Mouse (Mus musculus) retina, postnatal 7 days (tissue): ENCODE measurements around the gene Rab31.

Source experiments
- DNase-seq: peaks from one replicate; pipeline ENCODE4 v3.0.0-alpha.2; 2012; ENCODE audit warnings: low read depth, low spot score

Gene Rab31

DNA sequence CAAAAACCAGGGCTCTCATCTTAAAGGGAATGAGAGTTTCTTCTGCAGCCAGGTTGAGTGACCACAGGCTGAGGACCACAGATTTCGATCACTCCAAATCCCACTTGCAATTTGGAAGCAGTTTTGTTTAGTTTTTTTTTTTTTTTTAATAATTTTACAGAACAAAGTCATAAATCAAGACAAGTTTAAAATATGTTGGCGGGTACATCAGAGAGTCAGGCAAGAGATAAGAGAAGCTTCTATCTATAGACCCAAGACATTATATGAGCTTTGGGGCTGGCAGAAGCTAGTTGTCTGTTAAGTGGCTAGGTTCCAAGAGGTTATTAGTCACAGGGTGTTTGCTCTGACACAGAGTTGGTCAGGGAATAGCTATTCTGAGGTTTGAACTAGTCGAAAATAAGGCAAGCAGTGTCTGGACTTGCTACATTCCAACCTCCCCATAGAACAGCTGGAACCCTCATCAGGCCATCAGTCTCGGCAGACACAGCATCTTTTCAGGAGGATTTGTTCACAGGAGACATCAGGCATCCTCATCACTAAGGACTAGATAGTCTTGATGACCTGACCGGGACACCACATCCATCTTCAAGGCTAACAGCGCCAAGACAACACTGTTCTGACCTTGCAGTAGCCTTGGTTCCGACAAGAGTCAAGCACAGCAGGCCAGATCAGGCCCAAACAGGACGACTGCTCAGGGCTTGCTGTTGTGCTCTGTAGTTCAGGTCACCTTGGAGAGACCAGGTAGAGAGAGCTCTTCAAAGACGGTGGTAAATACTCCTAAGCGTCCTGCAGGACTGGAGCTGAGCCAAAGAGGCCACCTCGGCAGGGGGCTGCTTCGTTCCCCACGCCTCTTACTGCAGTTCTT is 68.8 kb downstream of the Rab31 start:
- no peak for DNase-seq

DNA sequence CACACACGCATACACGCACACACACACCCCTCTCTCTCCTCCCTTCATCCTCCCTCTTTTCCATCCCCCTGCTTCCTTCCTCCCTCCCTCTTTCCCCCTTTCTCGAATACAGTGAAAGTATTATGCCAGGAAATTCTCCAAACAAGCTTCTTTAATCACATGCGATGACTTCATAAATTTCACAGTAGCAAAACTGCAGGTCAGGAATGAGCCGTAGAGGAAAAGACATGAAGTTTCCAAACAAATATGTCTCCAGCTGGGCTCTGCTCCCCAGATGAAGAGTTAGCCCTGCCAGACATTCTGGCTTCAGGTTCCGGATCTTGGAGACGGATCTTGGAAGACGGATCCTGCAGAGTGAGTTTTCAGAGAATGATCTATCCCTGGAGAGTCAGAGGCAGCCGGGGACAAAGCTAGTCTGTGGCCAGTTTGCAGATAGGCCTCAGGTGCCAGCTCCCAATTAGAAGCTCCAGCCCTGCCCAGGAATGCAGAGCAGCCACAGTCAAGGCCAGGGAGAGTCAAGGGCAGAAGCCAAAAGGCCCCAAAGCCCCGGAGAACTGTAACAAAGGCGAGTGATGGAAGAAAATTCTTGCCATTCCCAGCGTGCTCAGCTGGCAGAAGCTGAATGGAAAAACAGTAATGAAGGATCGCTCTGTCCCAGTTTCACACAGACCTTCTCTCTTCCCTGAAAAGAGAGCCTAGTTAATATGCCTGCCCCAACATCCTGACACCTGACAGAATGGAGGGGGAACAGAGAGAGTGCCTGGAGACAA is 70.6 kb downstream of the Rab31 start:
- no peak for DNase-seq

DNA sequence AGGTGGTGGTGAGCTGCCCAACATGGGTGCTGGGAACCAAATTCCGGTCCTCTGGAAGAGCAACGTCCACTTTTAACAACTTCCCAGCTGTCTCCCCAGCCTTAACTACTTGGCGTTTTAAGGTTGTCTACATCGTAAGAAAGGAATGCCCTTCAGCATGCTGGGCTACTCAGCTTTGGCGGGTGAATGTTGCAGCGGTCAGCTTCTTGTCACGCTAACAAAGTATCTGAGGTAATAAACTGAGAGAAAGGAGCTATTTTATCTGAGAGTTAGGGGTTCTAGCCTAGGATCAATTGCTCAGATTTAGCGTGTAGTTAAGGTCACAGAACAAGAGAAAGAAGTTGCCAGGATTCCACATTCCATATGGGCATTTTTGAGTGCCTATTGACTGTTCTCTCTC is 71.2 kb downstream of the Rab31 start:
- DNase-seq, result no peak

DNA sequence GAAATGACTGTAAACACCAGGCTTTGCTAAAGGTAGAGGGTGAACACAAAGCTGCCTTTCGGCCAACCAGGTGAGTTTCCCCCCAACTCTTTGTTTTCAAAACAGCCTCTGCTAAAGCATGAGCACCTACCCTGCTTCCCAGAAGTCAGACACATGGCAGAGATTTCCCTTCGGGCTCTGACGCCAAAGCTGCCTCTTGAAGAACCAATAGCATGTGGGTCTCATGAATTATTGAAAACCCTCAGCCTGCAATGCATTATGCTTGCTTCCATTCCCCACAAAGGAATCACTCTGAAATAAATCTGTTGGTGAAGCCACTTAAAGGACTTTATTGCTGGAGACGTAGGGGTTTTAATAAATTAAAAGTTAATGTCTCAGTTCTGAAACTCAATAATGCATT is 72.5 kb downstream of the Rab31 start:
- no peak for DNase-seq

GRCm38 (mm10) chr17:65697791-65698463 is 74.6 kb downstream of the Rab31 start:
- no peak for DNase-seq

DNA sequence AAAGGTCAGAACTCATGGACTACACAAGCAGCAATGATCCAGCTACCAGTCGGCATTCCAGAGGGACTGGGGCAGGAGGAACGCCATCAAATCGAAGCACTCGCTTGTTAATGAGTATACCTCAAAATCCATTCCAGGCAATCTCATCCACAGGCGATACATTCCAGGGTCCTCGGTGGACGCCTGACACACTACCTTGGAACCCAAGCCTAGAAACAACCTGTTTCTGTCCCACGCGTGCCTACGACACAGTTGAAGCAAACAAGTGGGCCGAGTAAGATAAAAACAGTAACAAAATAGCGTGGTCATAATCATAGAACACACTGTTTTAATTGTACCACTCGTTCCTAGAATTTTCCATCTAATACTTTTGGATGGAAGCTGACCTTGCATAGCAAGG is 75.6 kb downstream of the Rab31 start:
- no peak for DNase-seq

- DNase-seq, result no peak
Observed at GRCm38 (mm10) chr17:65692276-65692675, 80.3 kb downstream of the Rab31 start.

GRCm38 (mm10) chr17:65683731-65684130 is 88.8 kb downstream of the Rab31 start:
- DNase-seq, result no peak

GRCm38 (mm10) chr17:65683316-65683715 is 89.2 kb downstream of the Rab31 start:
- no peak for DNase-seq

DNA sequence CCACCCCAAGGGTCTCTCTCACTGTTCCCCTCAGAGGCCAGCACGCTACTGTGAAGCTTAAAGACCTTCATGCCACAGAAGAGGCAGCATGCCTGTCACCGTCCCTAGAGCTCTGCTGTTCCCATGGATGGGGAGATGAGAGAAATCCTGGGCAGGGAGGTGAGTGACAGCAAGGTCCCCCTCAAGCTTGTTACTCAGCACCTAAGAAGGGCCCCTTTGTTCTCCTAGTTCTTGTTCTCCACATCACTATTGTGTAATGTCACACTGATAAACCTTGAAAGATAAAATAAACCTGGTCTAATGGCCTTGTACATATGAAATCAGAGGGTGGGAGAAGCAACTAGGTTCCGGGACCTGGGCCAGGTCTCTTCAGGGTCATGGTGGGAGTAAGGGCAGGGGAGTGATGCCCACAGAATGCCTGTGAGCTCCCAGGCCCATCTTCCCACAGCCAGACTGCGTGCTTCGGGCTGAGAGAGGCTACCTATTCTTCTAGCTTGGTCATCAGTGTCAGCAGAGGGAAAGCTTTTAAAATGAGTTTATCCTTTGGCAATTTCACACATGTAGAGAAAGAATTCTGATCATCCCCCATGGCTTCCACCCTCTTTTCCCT is 90.4 kb downstream of the Rab31 start:
- DNase-seq, result no peak

GRCm38 (mm10) chr17:65681516-65681915 is 91.0 kb downstream of the Rab31 start:
- DNase-seq, result no peak

GRCm38 (mm10) chr17:65680801-65681412 is 91.6 kb downstream of the Rab31 start:
- DNase-seq, result no peak

DNA sequence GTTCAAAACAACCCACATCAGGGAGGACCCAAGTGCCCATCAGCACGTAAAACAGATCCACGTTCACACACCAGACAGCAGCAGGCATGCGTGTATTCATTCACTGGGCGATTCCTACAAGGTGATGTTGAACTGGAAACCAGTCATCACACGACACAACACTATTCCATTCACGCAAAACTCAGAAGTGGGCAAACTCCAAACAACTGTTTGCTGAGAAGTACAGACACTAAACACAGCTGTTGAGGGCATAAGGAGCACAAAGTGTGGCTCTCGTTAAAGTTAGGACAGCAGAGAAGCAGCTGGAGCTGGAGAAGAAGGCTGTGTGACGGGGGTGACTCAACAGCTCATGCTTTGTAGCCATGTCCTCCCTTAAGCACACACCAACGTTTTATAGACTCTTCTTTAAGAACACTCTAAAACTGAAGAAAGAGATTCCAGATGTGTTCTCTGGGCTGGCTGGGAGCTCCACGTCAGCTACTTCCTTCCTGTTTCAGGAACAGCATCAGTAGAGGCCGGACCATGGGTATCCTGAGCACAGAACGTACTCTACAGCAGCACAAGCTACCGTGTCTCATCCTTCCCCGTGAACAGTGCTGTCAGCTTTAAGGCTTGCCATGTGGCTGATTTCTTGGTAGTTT is 92.6 kb downstream of the Rab31 start:
- DNase-seq, result no peak

- no peak for DNase-seq
Observed at GRCm38 (mm10) chr17:65677742-65678141, 94.8 kb downstream of the Rab31 start.

DNA sequence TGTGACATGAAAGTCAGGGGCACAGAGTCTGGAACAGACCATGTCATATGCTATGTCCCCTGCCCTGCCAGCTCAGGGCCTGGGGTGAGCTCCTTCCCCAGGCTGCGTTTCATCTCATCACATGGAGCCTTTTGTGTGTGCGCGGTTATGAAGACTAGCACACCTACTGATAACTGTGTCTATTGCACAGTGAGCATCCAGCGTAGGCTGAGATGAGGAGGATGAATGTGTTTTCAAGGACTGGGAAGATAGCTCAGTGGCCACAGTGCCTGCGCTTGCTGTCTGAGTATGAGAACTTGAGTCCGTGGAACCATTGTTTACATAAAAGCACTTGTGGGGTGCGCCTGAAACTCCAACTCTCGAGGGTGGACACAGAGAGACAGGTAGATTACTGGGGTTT is 96.0 kb downstream of the Rab31 start:
- no peak for DNase-seq

DNA sequence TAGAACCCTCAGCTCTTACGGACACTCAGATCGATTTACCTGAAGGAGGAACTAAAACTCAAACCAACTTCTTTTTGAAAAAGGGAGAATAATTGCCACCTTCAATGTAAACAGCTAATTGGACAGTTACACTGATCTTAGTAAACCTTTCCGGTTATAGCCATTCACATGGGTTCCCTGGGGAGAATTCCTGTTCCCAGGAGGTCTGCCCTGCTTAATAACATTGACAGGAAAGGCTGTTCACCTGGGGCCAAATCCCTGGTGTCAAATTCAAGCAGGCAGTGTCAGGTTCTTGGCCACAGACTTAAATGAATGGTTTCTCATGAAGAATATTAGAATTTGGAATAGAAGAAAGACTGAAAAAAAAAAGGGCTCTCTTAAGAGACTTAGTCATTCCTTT is 96.6 kb downstream of the Rab31 start:
- DNase-seq, result no peak

DNA sequence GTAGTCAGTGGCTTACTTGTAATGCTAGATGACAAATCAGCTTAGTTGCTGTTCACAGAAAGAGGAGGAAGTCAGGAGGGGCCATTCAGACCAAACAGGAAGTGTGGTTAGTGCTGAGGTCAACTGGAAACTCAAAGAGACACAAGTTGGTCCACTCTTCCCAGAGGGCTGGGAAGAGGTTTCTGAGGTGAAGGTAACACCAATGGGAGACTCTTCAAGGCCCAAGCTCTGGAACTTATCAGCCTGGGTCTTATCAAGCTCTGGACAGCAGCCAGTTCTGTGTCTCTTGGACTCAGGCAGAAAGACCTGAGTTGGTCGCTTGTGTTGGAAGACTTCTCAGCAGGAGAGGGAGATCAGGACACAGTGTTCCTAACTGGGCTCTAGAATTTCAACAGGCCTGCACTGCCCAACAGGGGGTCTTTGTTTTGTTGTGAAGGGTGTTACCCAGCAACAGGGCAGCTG is 97.8 kb downstream of the Rab31 start:
- no peak for DNase-seq

GRCm38 (mm10) chr17:65672926-65673325 is 99.6 kb downstream of the Rab31 start:
- DNase-seq, result no peak

DNA sequence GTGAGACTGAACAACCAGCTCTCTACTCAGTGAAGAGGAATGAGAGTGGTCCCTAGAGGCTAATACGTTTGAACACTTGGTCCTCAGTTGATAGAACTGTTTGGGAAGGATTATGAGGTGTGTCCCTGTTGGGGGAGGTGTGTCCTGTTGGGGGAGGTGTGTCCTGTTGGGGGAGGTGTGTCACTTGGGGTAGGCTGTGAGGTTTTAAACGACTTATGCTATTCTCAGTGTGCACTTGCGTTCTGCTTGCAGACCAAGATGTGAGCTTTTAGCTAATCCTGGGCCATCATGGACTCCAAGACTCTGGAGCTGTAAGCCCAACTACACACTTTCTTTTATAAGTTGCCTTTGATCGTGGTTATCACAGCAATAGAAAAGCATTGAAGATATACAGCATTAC is 103.5 kb downstream of the Rab31 start:
- no peak for DNase-seq

GRCm38 (mm10) chr17:65667792-65668191 is 104.8 kb downstream of the Rab31 start:
- no peak for DNase-seq
